Mouse (Mus musculus) liver, embryonic 14.5 days (tissue): ENCODE measurements around the gene Mpdz.

ENCODE experiments used
- CTCF ChIP-seq: IDR thresholded peaks from 2 replicates; pipeline ENCODE4 v1.5.1; 2016; ENCODE audit warnings: antibody characterized with exemption, low read depth, control low read depth
- EP300 ChIP-seq: IDR thresholded peaks from 2 replicates; pipeline ENCODE4 v1.6.1; 2016; ENCODE audit warnings: antibody characterized with exemption, low read depth

- TF ChIP-seq CTCF (no peak), EP300 (no peak)
Observed at GRCm38 (mm10) chr4:81285564-81285963, 157.1 kb downstream of the Mpdz start.
